Mouse (Mus musculus) telencephalon, adult 2 months (tissue): ENCODE results near the gene Adgrb3.
"Not testable (repeated sequence)": the region's sequence is repeated elsewhere in the genome, so short reads cannot be mapped to it uniquely, and the experiment has no call there.

ENCODE experiments used
- DNase-seq: peaks from one replicate; pipeline ENCODE4 v3.0.0-alpha.2; 2011; ENCODE audit warnings: low read depth, low spot score

Adgrb3 gene

GRCm38 (mm10) chr1:25107500-25108101 is 721.9 kb downstream of the Adgrb3 start:
- peak; percentile 92 for DNase-seq

- no peak for DNase-seq
Observed at GRCm38 (mm10) chr1:25106679-25107078, 722.8 kb downstream of the Adgrb3 start.

- DNase-seq, result peak; percentile 97
Observed at GRCm38 (mm10) chr1:25105367-25105766, 724.1 kb downstream of the Adgrb3 start.

- DNase-seq, result no peak
Observed at GRCm38 (mm10) chr1:25088010-25088719, 741.3 kb downstream of the Adgrb3 start.

- no peak for DNase-seq
Observed at GRCm38 (mm10) chr1:25085616-25086372, 743.7 kb downstream of the Adgrb3 start.

- DNase-seq, result peak; percentile 90
Observed at GRCm38 (mm10) chr1:25082377-25082776, 747.1 kb downstream of the Adgrb3 start.

- DNase-seq, result no peak
Observed at GRCm38 (mm10) chr1:25081265-25081849, 748.1 kb downstream of the Adgrb3 start.

- DNase-seq, result peak; percentile 58
Observed at GRCm38 (mm10) chr1:25079395-25079794, 750.1 kb downstream of the Adgrb3 start.

- no peak for DNase-seq
Observed at GRCm38 (mm10) chr1:25075952-25076351, 753.6 kb downstream of the Adgrb3 start.

- no peak for DNase-seq
Observed at GRCm38 (mm10) chr1:25063964-25064363, 765.5 kb downstream of the Adgrb3 start.

GRCm38 (mm10) chr1:25060935-25061334 is 768.6 kb downstream of the Adgrb3 start:
- DNase-seq, result peak; percentile 45

- peak; percentile 80 for DNase-seq
Observed at GRCm38 (mm10) chr1:25060191-25060590, 769.3 kb downstream of the Adgrb3 start.

GRCm38 (mm10) chr1:25057656-25058055 is 771.9 kb downstream of the Adgrb3 start:
- no peak for DNase-seq

- DNase-seq, result no peak
Observed at GRCm38 (mm10) chr1:25057212-25057611, 772.3 kb downstream of the Adgrb3 start.

- peak; percentile 58 for DNase-seq
Observed at GRCm38 (mm10) chr1:25042091-25042490, 787.4 kb downstream of the Adgrb3 start.

GRCm38 (mm10) chr1:25034161-25034560 is 795.3 kb downstream of the Adgrb3 start:
- DNase-seq, result no peak

- peak; percentile 77 for DNase-seq
Observed at GRCm38 (mm10) chr1:25033155-25034095, 796.1 kb downstream of the Adgrb3 start.

- DNase-seq, result no peak
Observed at GRCm38 (mm10) chr1:25023156-25023555, 806.4 kb downstream of the Adgrb3 start.

GRCm38 (mm10) chr1:25017851-25018250 is 811.7 kb downstream of the Adgrb3 start:
- DNase-seq, result not testable (repeated sequence)
